ENCODE assay signal across 9 mouse cellular contexts in the genomic region with DNA sequence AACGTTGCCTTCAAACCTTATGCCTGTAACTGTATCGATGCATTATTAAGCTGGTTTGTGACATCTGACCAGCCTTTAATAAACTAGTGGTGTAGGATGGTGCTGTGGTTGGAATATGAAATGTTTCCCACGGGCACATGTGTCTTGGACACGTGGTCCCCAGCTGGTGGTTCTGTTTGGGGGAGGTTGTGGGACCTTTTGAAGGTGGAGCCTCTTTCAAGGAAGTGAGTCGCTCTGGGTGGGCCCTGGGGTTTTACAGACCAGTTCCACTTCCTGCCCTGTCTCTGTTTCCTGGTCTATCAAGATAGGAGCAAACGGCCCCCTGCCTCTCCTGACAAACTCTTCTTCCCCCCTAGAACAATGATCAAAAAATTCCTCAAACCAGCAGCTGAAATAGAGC.
DNase-seq lines count a peak whose midpoint lies in the region; ATAC-seq and TF ChIP-seq lines count a peak whose summit lies in the region.
"Had no signal": no experiment of that assay in that cellular context is flagged by ENCODE, and none has a peak within 500 bp of the region (broad histone marks: within the 10 kb centered on the region; RNA-seq: fewer than 3 reads in every experiment).

No protein-coding gene starts in this region.

- H3K4me3 ChIP-seq in intestine, embryonic 14.5 days (ENCODE audit: low read depth, low read length), result no peak overlapping the region
- H3K4me3 ChIP-seq in intestine, postnatal 0 days (ENCODE audit: low read depth, low read length), result no peak overlapping the region
- H3K4me3 ChIP-seq in thymus, adult 2 months (ENCODE audit: control insufficient read depth, insufficient read depth, low read length), result no peak overlapping the region
- H3K4me3 ChIP-seq in forebrain, embryonic 14.5 days (ENCODE audit: low read depth, low read length), result no peak overlapping the region

- no peak for ATAC-seq in intestine, embryonic 14.5 days (replicated peaks; ENCODE audit: low FRiP score, low TSS enrichment, low read depth)
- ATAC-seq in intestine, postnatal 0 days, result no peak
- peak; percentile 87 for ATAC-seq in common myeloid progenitor, adult 5-6 weeks (replicated peaks; ENCODE audit: low read depth, poor library complexity, severe bottlenecking)
- no peak for ATAC-seq in forebrain, embryonic 14.5 days

- peaks cover 15% of the 10 kb centered on the region for H3K4me1 ChIP-seq in intestine, embryonic 14.5 days (replicated peaks; ENCODE audit: control insufficient read depth, insufficient read depth, low read length)
- H3K4me1 ChIP-seq in intestine, postnatal 0 days (replicated peaks; ENCODE audit: control insufficient read depth, insufficient read depth, low read length), result no peaks in the 10 kb centered on the region
- H3K4me1 ChIP-seq in thymus, adult 2 months (replicated peaks; ENCODE audit: control insufficient read depth, insufficient read depth, low read length), result peaks cover 33% of the 10 kb centered on the region
- no peaks in the 10 kb centered on the region for H3K4me1 ChIP-seq in forebrain, embryonic 14.5 days (ENCODE audit: control insufficient read depth, insufficient read depth, low read length)

- 77% methylated on average over 6 of the region's 6 CpGs for WGBS in intestine, embryonic 14.5 days
- 75% methylated on average over 6 of the region's 6 CpGs for WGBS in intestine, postnatal 0 days
- WGBS in thymus, adult 2 months, result 7% methylated on average over 6 of the region's 6 CpGs
- 80% methylated on average over 6 of the region's 6 CpGs for WGBS in forebrain, embryonic 14.5 days

- no peaks in the 10 kb centered on the region for H3K27me3 ChIP-seq in intestine, embryonic 14.5 days (replicated peaks; ENCODE audit: control insufficient read depth, insufficient read depth, low read length)
- no peaks in the 10 kb centered on the region for H3K27me3 ChIP-seq in intestine, postnatal 0 days (replicated peaks; ENCODE audit: control insufficient read depth, insufficient read depth, low read length)
- H3K27me3 ChIP-seq in thymus, adult 2 months (ENCODE audit: control insufficient read depth, insufficient read depth, low read length), result no peaks in the 10 kb centered on the region
- H3K27me3 ChIP-seq in forebrain, embryonic 14.5 days (replicated peaks; ENCODE audit: control insufficient read depth, insufficient read depth, low read length), result no peaks in the 10 kb centered on the region

- H3K36me3 ChIP-seq in intestine, embryonic 14.5 days (ENCODE audit: control insufficient read depth, insufficient read depth, low read length), result no peaks in the 10 kb centered on the region
- H3K36me3 ChIP-seq in intestine, postnatal 0 days (ENCODE audit: control insufficient read depth, insufficient read depth), result no peaks in the 10 kb centered on the region
- H3K36me3 ChIP-seq in thymus, adult 2 months (ENCODE audit: control insufficient read depth, insufficient read depth, low read length), result no peaks in the 10 kb centered on the region
- no peaks in the 10 kb centered on the region for H3K36me3 ChIP-seq in forebrain, embryonic 14.5 days (ENCODE audit: control insufficient read depth, insufficient read depth, low read length)

- TF ChIP-seq CTCF in intestine, postnatal 0 days (IDR thresholded peaks at IDR 0.05; ENCODE audit: low read depth), result no peak
- TF ChIP-seq CTCF in thymus, adult 2 months (IDR thresholded peaks at IDR 0.05; ENCODE audit: borderline replicate concordance, control insufficient read depth, extremely low read depth, insufficient read depth, low read length, poor library complexity), result no peak

- no peak overlapping the region for H3K4me2 ChIP-seq in intestine, embryonic 14.5 days (ENCODE audit: low read length)
- H3K4me2 ChIP-seq in intestine, postnatal 0 days (replicated peaks; ENCODE audit: low read depth), result no peak overlapping the region
- no peak overlapping the region for H3K4me2 ChIP-seq in forebrain, embryonic 14.5 days (ENCODE audit: low read length)

- H3K9ac ChIP-seq in intestine, embryonic 14.5 days (ENCODE audit: low read length), result no peak overlapping the region
- no peak overlapping the region for H3K9ac ChIP-seq in intestine, postnatal 0 days (ENCODE audit: low read depth, low read length)
- no peak overlapping the region for H3K9ac ChIP-seq in forebrain, embryonic 14.5 days (ENCODE audit: low read length)

- no peaks in the 10 kb centered on the region for H3K9me3 ChIP-seq in intestine, embryonic 14.5 days (ENCODE audit: control insufficient read depth, low read length)
- no peaks in the 10 kb centered on the region for H3K9me3 ChIP-seq in intestine, postnatal 0 days (ENCODE audit: control insufficient read depth)
- no peaks in the 10 kb centered on the region for H3K9me3 ChIP-seq in forebrain, embryonic 14.5 days (replicated peaks; ENCODE audit: control insufficient read depth, low read length)

- H3K27ac ChIP-seq in intestine, embryonic 14.5 days (ENCODE audit: low read depth), result peak overlapping the region; percentile 82; the same call in 1 of the 2 replicates
- H3K27ac ChIP-seq in intestine, postnatal 0 days (ENCODE audit: low read depth, low read length), result no peak overlapping the region
- peak overlapping the region; percentile 56; the same call in 1 of the 2 replicates for H3K27ac ChIP-seq in thymus, adult 2 months (ENCODE audit: control insufficient read depth, insufficient read depth, low read length)
- H3K27ac ChIP-seq in forebrain, embryonic 14.5 days (ENCODE audit: low read depth, low read length), result no peak overlapping the region

- no peak for DNase-seq in intestine, embryonic 14.5 days (ENCODE audit: low spot score)
- peak; percentile 54 for DNase-seq in lung, postnatal 25 days (ENCODE audit: low spot score)
- peak; percentile 64 for DNase-seq in thymus, adult 2 months
- no peak for DNase-seq in adrenal gland, postnatal 25 days
- no peak for DNase-seq in kidney, postnatal 14 days
- DNase-seq in forebrain, embryonic 14.5 days (ENCODE audit: low spot score), result no peak
- DNase-seq: kidney, postnatal 25 days had no signal

- TF ChIP-seq POLR2A in thymus, adult 2 months (IDR thresholded peaks at IDR 0.05; ENCODE audit: control insufficient read depth, extremely low read depth, insufficient read depth, low read length, poor library complexity), result no peak

Comparison
In these comparisons a context has a peak if more than half of its experiments do, and no peak if none do; other contexts are left out.
1. H3K27ac ChIP-seq: peak in intestine, embryonic 14.5 days (single experiment) and thymus, adult 2 months (single experiment); none in intestine, postnatal 0 days (single experiment) and forebrain, embryonic 14.5 days (single experiment).
2. DNase-seq: peak in lung, postnatal 25 days (single experiment) and thymus, adult 2 months (single experiment); none in intestine, embryonic 14.5 days (single experiment), adrenal gland, postnatal 25 days (single experiment), kidney, postnatal 14 days (single experiment) and forebrain, embryonic 14.5 days (single experiment).